8 mouse cellular contexts compared by ENCODE assay signal in the genomic region with DNA sequence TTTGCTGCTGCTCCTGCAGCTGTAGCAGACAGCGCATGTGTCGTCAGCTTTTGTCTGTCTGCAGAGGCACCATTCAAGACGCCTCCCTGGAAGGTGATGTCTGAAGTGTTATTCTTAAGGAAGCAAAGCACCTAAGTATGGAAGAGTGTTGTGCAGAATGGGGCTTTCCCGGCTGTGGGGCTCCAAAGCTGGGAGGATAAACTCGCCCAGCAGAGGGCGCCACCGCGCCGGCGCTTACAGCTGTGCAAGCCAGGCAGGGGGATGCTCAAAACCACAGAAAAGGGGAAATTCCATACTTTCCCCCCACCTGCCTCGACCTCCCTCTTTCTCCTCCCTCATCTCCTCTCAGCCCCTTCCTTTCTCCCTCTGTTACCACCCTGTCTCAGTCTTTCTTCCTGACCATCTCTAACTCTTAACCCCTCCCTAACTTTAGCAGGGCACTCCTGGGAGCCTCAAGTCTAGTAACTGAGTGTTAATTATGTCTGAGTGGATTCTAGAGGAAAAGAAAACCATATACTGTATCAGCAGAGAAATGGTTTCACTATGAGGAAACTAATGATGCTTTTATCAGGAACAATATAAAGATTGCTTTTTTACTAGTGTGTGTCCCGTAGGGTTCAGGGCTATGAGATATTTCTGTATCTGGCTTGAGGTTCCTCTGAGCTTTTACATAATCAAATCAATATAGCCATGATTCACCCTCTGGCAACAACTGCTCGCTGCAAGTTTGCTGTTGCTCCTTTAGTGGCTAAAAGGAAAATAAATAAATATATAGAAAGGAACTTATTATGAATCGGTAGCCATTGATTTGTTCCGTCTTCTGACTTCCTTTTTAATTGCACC.
DNase-seq lines count a peak whose midpoint lies in the region; ATAC-seq and TF ChIP-seq lines count a peak whose summit lies in the region.

No protein-coding gene starts in this region.

- DNase-seq in NIH3T3 (ENCODE audit: low read depth): peak; percentile 94
- DNase-seq in cerebellum, adult 11 months: peak; percentile 36
- DNase-seq in hindbrain, embryonic 10.5 days (ENCODE audit: low spot score): peak; percentile 81
- DNase-seq in layer of hippocampus, adult 9-10 months (ENCODE audit: low spot score): peak; percentile 16
- peak; percentile 57 for DNase-seq in lung, postnatal 0 days (ENCODE audit: low spot score)
- DNase-seq in ovary, postnatal 36 days (ENCODE audit: low spot score): peak; percentile 84
- DNase-seq in urinary bladder, postnatal 10 days (ENCODE audit: low spot score): peak; percentile 56

- 27% methylated on average over 15 of the region's 15 CpGs for WGBS in forebrain, embryonic 15.5 days
- 25% methylated on average over 15 of the region's 15 CpGs for WGBS in hindbrain, embryonic 10.5 days
- 16% methylated on average over 15 of the region's 15 CpGs for WGBS in lung, postnatal 0 days

- TF ChIP-seq EP300 in lung, postnatal 0 days (IDR thresholded peaks at IDR 0.05): no peak

- H3K36me3 ChIP-seq in forebrain, embryonic 15.5 days: no peaks in the 10 kb centered on the region
- no peaks in the 10 kb centered on the region for H3K36me3 ChIP-seq in hindbrain, embryonic 10.5 days
- no peaks in the 10 kb centered on the region for H3K36me3 ChIP-seq in lung, postnatal 0 days (ENCODE audit: insufficient read depth, low read length)

- TF ChIP-seq CTCF in lung, postnatal 0 days (IDR thresholded peaks at IDR 0.05): peak; percentile 87

- H3K4me2 ChIP-seq in forebrain, embryonic 15.5 days (replicated peaks): no peak overlapping the region
- no peak overlapping the region for H3K4me2 ChIP-seq in lung, postnatal 0 days (replicated peaks; ENCODE audit: low read depth, low read length)

- 0 out of 2 replicates have a peak, but pooled peaks cover 2% of the 10 kb centered on the region for H3K4me1 ChIP-seq in forebrain, embryonic 15.5 days
- H3K4me1 ChIP-seq in hindbrain, embryonic 10.5 days (replicated peaks): peaks cover 24% of the 10 kb centered on the region
- H3K4me1 ChIP-seq in lung, postnatal 0 days (ENCODE audit: insufficient read depth, low read depth, low read length): no peaks in the 10 kb centered on the region

- no peak overlapping the region for H3K9ac ChIP-seq in forebrain, embryonic 15.5 days (replicated peaks)
- H3K9ac ChIP-seq in lung, postnatal 0 days (replicated peaks; ENCODE audit: low read depth): no peak overlapping the region

- no peak overlapping the region for H3K4me3 ChIP-seq in forebrain, embryonic 15.5 days
- H3K4me3 ChIP-seq in hindbrain, embryonic 10.5 days: no peak overlapping the region
- no peak overlapping the region for H3K4me3 ChIP-seq in lung, postnatal 0 days (ENCODE audit: low read depth, low read length)

- H3K9me3 ChIP-seq in forebrain, embryonic 15.5 days: no peaks in the 10 kb centered on the region
- H3K9me3 ChIP-seq in hindbrain, embryonic 10.5 days: no peaks in the 10 kb centered on the region
- H3K9me3 ChIP-seq in lung, postnatal 0 days (ENCODE audit: low read length): no peaks in the 10 kb centered on the region

- H3K27me3 ChIP-seq in forebrain, embryonic 15.5 days: no peaks in the 10 kb centered on the region
- H3K27me3 ChIP-seq in hindbrain, embryonic 10.5 days (ENCODE audit: insufficient read depth, poor library complexity, severe bottlenecking): peaks cover 18% of the 10 kb centered on the region
- H3K27me3 ChIP-seq in lung, postnatal 0 days (replicated peaks; ENCODE audit: insufficient read depth, low read length): no peaks in the 10 kb centered on the region

- no peak overlapping the region for H3K27ac ChIP-seq in forebrain, embryonic 15.5 days (replicated peaks)
- H3K27ac ChIP-seq in hindbrain, embryonic 10.5 days: peak overlapping the region; percentile 26; the same call in 1 of the 2 replicates
- no peak overlapping the region for H3K27ac ChIP-seq in lung, postnatal 0 days (ENCODE audit: low read length)

- peak; percentile 89 for ATAC-seq in forebrain, embryonic 15.5 days (replicated peaks)
- peak; percentile 60 for ATAC-seq in lung, postnatal 0 days

Comparison
In these comparisons a context has a peak if more than half of its experiments do, and no peak if none do; other contexts are left out.
1. DNase-seq: peak in every context shown above with its lines; median percentile 94 in NIH3T3; 84 in ovary, postnatal 36 days; 81 in hindbrain, embryonic 10.5 days; 57 in lung, postnatal 0 days; 56 in urinary bladder, postnatal 10 days; 36 in cerebellum, adult 11 months; 16 in layer of hippocampus, adult 9-10 months.